Mouse (Mus musculus) limb, embryonic 11.5 days (tissue): ENCODE measurements around the gene Pip5k1b. TPM values are rescaled to one million over a fixed set of nuclear protein-coding genes. Genes with fewer than 3 reads are reported as not detected.

Source experiments
- ATAC-seq: fragments of 200-750 bp; cut with Nextera tagmentation; 2 replicates; pipeline ENCODE4 v1.8.0; 2017; ENCODE audit warnings: low read depth; ENCODE audit not compliant: insufficient number of reproducible peaks, low FRiP score, low TSS enrichment
- DNase-seq: peaks from one replicate; pipeline ENCODE4 v3.0.0-alpha.2; 2015; ENCODE audit warnings: low spot score
- H3K27ac ChIP-seq: fragments of 300-500 bp; sonication (generic); replicated peaks from 2 replicates; pipeline ENCODE4 v1.5.1; 2014; ENCODE audit warnings: low read depth, mild to moderate bottlenecking, low read length
- H3K27me3 ChIP-seq: fragments of 300-500 bp; sonication (generic); 2 replicates; pipeline ENCODE4 v1.6.1; 2014; ENCODE audit warnings: mild to moderate bottlenecking, low read length, mixed read lengths; ENCODE audit not compliant: control insufficient read depth, insufficient read depth
- H3K36me3 ChIP-seq: fragments of 300-500 bp; sonication (generic); 2 replicates; pipeline ENCODE4 v1.6.1; 2014; ENCODE audit warnings: mild to moderate bottlenecking, low read length, moderate library complexity, mixed read lengths; ENCODE audit not compliant: control insufficient read depth, insufficient read depth
- H3K4me1 ChIP-seq: fragments of 300-500 bp; sonication (generic); 2 replicates; pipeline ENCODE4 v1.6.1; 2014; ENCODE audit warnings: low read length, mixed read lengths; ENCODE audit not compliant: control insufficient read depth, insufficient read depth
- H3K4me2 ChIP-seq: fragments of 300-500 bp; sonication (generic); 2 replicates; pipeline ENCODE4 v1.6.1; 2014; ENCODE audit warnings: low read depth, mild to moderate bottlenecking, moderate library complexity; ENCODE audit not compliant: severe bottlenecking
- H3K4me3 ChIP-seq: fragments of 300-500 bp; sonication (generic); 2 replicates; pipeline ENCODE4 v1.5.1; 2014; ENCODE audit warnings: low read depth, low read length
- H3K9ac ChIP-seq: fragments of 300-500 bp; sonication (generic); 2 replicates; pipeline ENCODE4 v1.6.1; 2014; ENCODE audit warnings: mild to moderate bottlenecking, low read length
- H3K9me3 ChIP-seq: fragments of 300-500 bp; sonication (generic); 2 replicates; pipeline ENCODE4 v1.6.1; 2016; ENCODE audit warnings: low read length; ENCODE audit not compliant: control insufficient read depth
- WGBS: fragments of 180-500 bp; shearing (Covaris S2); extraction: QIAGEN DNeasy Blood & Tissue Kit; methylation state at CpG from one replicate; pipeline ENCODE4 v1.1.7; 2014; 5-methylcytosine and 5-hydroxymethylcytosine counted together
- polyA plus RNA-seq: library from polyadenylated mRNA; unstranded; fragments of >200 nt; fragmentation: Nextera tagmentation; extraction: Ambion mirVana; gene quantifications from 2 replicates; pipeline ENCODE4 v1.2.1, GENCODE M21; 2014

The Pip5k1b gene
- 0.52 and 0.61 TPM in 2 replicates for polyA plus RNA-seq

GRCm38 (mm10) chr19:24555466-24555903, at the start of gene Pip5k1b:
Pip5k1b (minus strand) TSS chr19:24555872.
- Histone ChIP-seq H3K27me3 (peaks cover 10% of the 10 kb centered on the region), H3K4me3 (peak within 1 kb of the TSS; percentile 63), H3K36me3 (no peaks in the 10 kb centered on the region), H3K27ac (no peak within 1 kb of the TSS), H3K9ac (peak within 1 kb of the TSS; percentile 66), H3K4me2 (peak within 1 kb of the TSS; percentile 92), H3K9me3 (no peaks in the 10 kb centered on the region), H3K4me1 (no peaks in the 10 kb centered on the region)
- DNase-seq: peak; percentile 66
- peak; percentile 37; the same call in 1 of the 2 replicates for ATAC-seq
- WGBS: 0% methylated on average over 33 of the region's 39 CpGs

- Histone ChIP-seq H3K36me3 (no peaks in the 10 kb centered on the region), H3K9me3 (no peaks in the 10 kb centered on the region), H3K4me2 (no peak overlapping the region), H3K9ac (no peak overlapping the region), H3K4me1 (no peaks in the 10 kb centered on the region), H3K27me3 (no peaks in the 10 kb centered on the region), H3K4me3 (no peak overlapping the region), H3K27ac (no peak overlapping the region)
- DNase-seq (no peak), ATAC-seq (no peak)
- 46% methylated on average over 4 of the region's 4 CpGs for WGBS
These were observed 48.4 kb upstream of the Pip5k1b start for GRCm38 (mm10) chr19:24604105-24604504.

- H3K27me3 ChIP-seq: no peaks in the 10 kb centered on the region
- DNase-seq: no peak
- WGBS: 91% methylated on average over 4 of the region's 4 CpGs
- no peak for ATAC-seq
- H3K4me1 ChIP-seq: no peaks in the 10 kb centered on the region
- H3K4me3 ChIP-seq: no peak overlapping the region
- H3K9me3 ChIP-seq: no peaks in the 10 kb centered on the region
- no peak overlapping the region for H3K4me2 ChIP-seq
- no peak overlapping the region for H3K9ac ChIP-seq
- no peak overlapping the region for H3K27ac ChIP-seq
- no peaks in the 10 kb centered on the region for H3K36me3 ChIP-seq
These were observed 47.8 kb upstream of the Pip5k1b start for GRCm38 (mm10) chr19:24603431-24603830.

GRCm38 (mm10) chr19:24586726-24587125, 31.1 kb upstream of the Pip5k1b start:
- no peaks in the 10 kb centered on the region for H3K4me1 ChIP-seq

GRCm38 (mm10) chr19:24585171-24585570, 29.5 kb upstream of the Pip5k1b start:
- Histone ChIP-seq H3K36me3 (no peaks in the 10 kb centered on the region), H3K4me1 (no peaks in the 10 kb centered on the region), H3K4me3 (no peak overlapping the region), H3K27me3 (no peaks in the 10 kb centered on the region), H3K9ac (no peak overlapping the region), H3K4me2 (no peak overlapping the region), H3K9me3 (no peaks in the 10 kb centered on the region), H3K27ac (no peak overlapping the region)
- DNase-seq: no peak
- ATAC-seq: no peak
- WGBS: 92% methylated on average over 5 of the region's 5 CpGs

More at GRCm38 (mm10) chr19:24586726-24587125, 31.1 kb upstream of the Pip5k1b start:
- Histone ChIP-seq H3K4me2 (no peak overlapping the region), H3K9me3 (no peaks in the 10 kb centered on the region), H3K27me3 (no peaks in the 10 kb centered on the region), H3K4me3 (no peak overlapping the region), H3K36me3 (no peaks in the 10 kb centered on the region), H3K9ac (no peak overlapping the region), H3K27ac (no peak overlapping the region)
- WGBS: 63% methylated on average over 2 of the region's 2 CpGs
- DNase-seq (no peak), ATAC-seq (no peak)

GRCm38 (mm10) chr19:24583956-24584355, 28.3 kb upstream of the Pip5k1b start:
- Histone ChIP-seq H3K4me1 (no peaks in the 10 kb centered on the region), H3K36me3 (no peaks in the 10 kb centered on the region), H3K27me3 (no peaks in the 10 kb centered on the region), H3K27ac (no peak overlapping the region), H3K4me2 (no peak overlapping the region), H3K9ac (no peak overlapping the region), H3K4me3 (no peak overlapping the region), H3K9me3 (no peaks in the 10 kb centered on the region)
- no peak for DNase-seq
- ATAC-seq: no peak
- 88% methylated on average over 8 of the region's 8 CpGs for WGBS

GRCm38 (mm10) chr19:24576125-24576524, 20.5 kb upstream of the Pip5k1b start:
- ATAC-seq: no peak
- no peak overlapping the region for H3K9ac ChIP-seq
- no peaks in the 10 kb centered on the region for H3K9me3 ChIP-seq
- no peak for DNase-seq
- H3K4me1 ChIP-seq: no peaks in the 10 kb centered on the region
- no peak overlapping the region for H3K27ac ChIP-seq
- 88% methylated on average over 13 of the region's 13 CpGs for WGBS
- no peak overlapping the region for H3K4me2 ChIP-seq
- H3K36me3 ChIP-seq: no peaks in the 10 kb centered on the region
- H3K4me3 ChIP-seq: no peak overlapping the region
- H3K27me3 ChIP-seq: no peaks in the 10 kb centered on the region

GRCm38 (mm10) chr19:24571756-24572181, 16.1 kb upstream of the Pip5k1b start:
- Histone ChIP-seq H3K36me3 (no peaks in the 10 kb centered on the region), H3K9ac (no peak overlapping the region), H3K27ac (no peak overlapping the region), H3K4me3 (no peak overlapping the region), H3K9me3 (no peaks in the 10 kb centered on the region), H3K27me3 (no peaks in the 10 kb centered on the region), H3K4me1 (no peaks in the 10 kb centered on the region), H3K4me2 (no peak overlapping the region)
- ATAC-seq: no peak
- WGBS: 57% methylated on average over 7 of the region's 7 CpGs
- DNase-seq: no peak

- no peak overlapping the region for H3K27ac ChIP-seq
- no peaks in the 10 kb centered on the region for H3K27me3 ChIP-seq
- no peaks in the 10 kb centered on the region for H3K9me3 ChIP-seq
- H3K4me1 ChIP-seq: no peaks in the 10 kb centered on the region
- H3K4me2 ChIP-seq: no peak overlapping the region
- no peak overlapping the region for H3K9ac ChIP-seq
- no peaks in the 10 kb centered on the region for H3K36me3 ChIP-seq
- H3K4me3 ChIP-seq: no peak overlapping the region
- 90% methylated on average over 8 of the region's 8 CpGs for WGBS
- DNase-seq (no peak), ATAC-seq (no peak)
These were observed 15.3 kb upstream of the Pip5k1b start for GRCm38 (mm10) chr19:24570969-24571368.
